Mouse (Mus musculus) granulocyte monocyte progenitor cell, adult 5-6 weeks (primary cell): ENCODE results near the gene Mdp1. TPM values are rescaled to one million over a fixed set of nuclear protein-coding genes. Genes with fewer than 3 reads are reported as not detected.

ENCODE experiments used
- ATAC-seq: replicated peaks from 2 replicates; pipeline ENCODE4 v1.8.0; 2016; ENCODE audit warnings: mild to moderate bottlenecking, moderate TSS enrichment, inconsistent platforms; ENCODE audit not compliant: poor library complexity, severe bottlenecking
- total RNA-seq, 2 experiments: library from RNA; stranded (forward) in 1 of 2; stranded (reverse) in 1 of 2; fragments of 200-712, 200-1000 nt in 1 of 2; fragments of >200 nt in 1 of 2; fragmentation: Nextera tagmentation in 1 of 2; gene quantifications; 2 replicates each; pipeline ENCODE4 v1.2.3; 2014 to 2017

The Mdp1 gene
- total RNA-seq, 2 experiments from 2014 or later = 22.6 to 22.9 TPM

GRCm38 (mm10) chr14:55644261-55644888 lies 15.9 kb downstream of the Mdp1 start:
- peak; percentile 13 for ATAC-seq

DNA sequence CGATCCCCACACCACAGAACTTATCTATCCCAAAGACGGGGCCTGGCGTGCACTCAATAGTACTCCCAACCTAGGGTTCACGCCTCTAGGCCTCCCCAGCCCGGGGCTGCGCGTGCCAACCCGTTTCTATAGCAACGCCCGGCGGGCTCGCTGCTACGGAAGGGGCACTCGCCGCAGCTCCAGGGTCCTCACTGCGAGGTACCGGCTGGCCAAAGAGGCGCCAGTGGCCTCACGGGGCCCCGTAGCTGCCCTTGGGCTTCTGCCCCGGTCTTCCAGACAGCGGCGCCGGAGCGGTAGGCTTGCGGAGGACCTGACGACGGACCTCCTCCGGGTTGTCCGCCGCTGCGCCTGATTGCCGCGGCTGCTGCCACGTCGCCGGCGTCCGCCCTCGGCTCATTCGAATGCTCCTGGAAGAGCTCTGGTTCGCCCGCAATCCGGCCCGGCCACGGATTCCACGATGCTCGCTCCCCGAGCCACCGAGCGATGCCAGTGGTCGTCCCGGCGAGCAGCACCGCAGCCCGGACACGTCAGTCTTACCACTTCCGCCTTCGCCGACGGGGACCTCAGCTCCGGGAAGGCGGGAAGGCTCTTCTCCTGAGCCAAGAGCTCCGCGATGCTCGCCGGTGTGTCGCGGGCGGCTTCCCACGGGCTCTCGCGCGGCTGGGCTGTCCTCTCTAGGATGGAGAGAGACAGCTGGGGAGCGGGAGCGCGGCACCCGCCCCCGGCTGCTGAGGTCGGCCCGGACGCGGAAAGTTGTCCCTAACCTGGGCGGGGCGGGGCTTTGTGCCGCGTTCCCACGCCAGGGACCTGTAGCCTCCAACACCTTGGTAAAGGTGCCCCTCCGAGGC lies 17.0 kb downstream of the Mdp1 start, which contains the start of gene Tm9sf1:
Gene Tm9sf1 (minus strand): TSS at position 747 of the 848 bp plus-strand sequence.
- ATAC-seq = peak; percentile 85

- ATAC-seq = no peak
Measured at GRCm38 (mm10) chr14:55642679-55643059, 17.6 kb downstream of the Mdp1 start.

DNA sequence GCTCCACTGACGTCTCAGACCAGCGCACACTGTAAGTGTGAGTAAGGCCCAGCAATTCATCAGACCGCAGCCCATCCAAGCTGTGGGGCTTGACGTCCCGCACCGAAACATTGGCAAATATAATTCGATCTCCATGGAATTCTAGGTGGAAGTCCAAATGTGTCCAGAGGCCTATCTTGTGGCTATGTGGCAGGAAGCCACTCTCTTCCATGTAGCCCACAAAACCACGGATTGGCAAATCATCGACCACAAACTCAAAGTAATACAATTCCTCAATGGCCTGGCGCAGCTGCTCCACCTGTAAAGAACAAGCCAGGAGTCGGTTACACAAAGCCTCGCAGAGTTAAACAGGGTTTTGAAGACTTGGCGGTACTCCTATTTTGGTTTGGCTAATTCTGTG lies 19.0 kb downstream of the Mdp1 start:
- ATAC-seq = no peak

DNA sequence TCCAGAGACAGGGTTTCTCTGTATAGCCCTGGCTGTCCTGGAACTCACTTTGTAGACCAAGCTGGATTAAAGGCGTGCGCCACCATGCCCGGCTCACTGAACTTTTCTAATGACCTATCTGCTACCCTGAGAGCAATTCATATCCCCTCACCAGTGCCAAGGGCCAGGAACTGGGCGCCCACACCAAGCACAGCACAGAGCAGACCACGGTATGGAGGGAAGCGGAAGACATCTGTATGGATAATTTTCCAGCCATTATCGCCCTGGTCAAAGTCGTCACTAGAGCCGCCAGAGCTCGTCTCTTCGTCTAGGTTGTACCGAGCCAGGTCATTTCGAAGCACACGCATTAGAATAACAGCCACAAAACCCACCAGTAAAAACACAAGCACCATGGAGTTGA lies 19.5 kb downstream of the Mdp1 start:
- ATAC-seq = no peak

DNA sequence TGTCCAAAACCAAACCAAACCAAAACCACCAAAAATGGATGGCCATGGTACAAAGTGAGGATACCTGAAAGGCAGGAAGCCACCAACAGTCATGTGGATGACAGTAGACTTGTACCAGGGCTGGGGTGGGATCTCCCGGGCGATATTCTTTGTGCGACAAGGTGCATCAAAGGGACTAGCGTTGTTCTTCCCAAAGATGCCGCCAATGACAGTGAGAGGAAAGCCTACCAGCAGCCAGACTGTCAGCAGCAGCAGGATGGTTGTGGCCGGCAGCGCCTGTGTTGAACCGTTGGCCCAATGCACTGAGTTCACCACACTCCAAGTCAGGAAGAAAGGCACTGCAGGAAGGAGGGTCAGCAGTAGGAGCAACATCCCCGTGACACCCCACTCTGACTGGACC lies 22.5 kb downstream of the Mdp1 start, which contains the start of gene Gm49378:
Gene Gm49378 (minus strand): TSS at position 101 of the 400 bp plus-strand sequence.
- no peak for ATAC-seq

GRCm38 (mm10) chr14:55635523-55636007 lies 24.7 kb downstream of the Mdp1 start, which contains the start of gene Ipo4:
Ipo4 (minus strand) TSS chr14:55635957.
- peak; percentile 95 for ATAC-seq

DNA sequence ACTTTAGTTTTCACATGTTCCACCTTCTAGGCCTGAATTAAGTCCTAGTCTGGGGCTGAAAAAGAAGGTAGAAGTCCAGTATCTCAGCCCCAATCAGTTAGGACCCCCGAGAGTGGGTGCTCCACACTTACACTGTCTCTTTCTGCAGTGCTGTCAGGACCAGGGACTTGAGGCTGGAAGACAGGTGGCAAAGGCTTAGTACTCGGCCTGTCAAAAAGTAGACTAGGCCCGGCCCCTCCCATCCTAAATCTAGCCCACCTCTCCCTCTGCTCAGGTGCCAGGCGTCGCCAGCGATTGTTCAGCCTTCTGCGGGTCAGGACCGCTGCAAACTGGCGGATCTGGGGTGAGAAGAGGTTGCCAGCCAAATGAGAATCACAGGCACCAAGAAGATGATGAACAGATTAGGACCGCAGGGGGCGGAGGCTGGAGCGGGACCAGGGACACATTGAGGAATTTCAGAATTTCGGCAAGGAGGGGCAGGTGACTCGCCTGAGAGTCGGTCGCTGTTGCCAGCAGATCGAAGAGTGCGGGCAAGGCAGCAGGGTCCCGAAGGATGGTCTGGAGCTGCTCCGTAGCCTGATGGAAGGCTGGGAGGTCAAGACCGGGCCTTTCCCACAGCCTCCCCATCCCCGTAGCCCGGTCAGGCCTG lies 25.3 kb downstream of the Mdp1 start:
- ATAC-seq = no peak; the same call in 1 of the 2 replicates

DNA sequence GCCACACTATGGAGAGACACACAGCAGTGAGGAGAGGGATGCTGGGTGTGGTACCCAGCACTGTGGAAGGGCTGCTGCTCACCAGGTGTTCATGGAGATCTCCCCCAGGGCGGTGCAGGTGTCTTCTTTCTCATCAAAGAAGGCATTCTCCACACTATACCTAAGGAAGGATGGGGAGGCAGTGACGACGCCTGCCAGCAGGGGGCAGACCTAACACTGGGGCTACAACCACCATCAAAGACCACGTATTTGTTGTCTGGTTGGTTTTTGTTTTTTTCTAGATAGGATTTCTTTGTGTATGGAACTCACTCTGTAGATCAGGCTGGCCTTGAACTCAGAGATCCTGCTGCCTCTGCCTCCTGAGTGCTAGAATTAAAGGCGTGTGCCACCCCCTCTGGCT lies 31.0 kb downstream of the Mdp1 start:
- ATAC-seq = peak; percentile 68

DNA sequence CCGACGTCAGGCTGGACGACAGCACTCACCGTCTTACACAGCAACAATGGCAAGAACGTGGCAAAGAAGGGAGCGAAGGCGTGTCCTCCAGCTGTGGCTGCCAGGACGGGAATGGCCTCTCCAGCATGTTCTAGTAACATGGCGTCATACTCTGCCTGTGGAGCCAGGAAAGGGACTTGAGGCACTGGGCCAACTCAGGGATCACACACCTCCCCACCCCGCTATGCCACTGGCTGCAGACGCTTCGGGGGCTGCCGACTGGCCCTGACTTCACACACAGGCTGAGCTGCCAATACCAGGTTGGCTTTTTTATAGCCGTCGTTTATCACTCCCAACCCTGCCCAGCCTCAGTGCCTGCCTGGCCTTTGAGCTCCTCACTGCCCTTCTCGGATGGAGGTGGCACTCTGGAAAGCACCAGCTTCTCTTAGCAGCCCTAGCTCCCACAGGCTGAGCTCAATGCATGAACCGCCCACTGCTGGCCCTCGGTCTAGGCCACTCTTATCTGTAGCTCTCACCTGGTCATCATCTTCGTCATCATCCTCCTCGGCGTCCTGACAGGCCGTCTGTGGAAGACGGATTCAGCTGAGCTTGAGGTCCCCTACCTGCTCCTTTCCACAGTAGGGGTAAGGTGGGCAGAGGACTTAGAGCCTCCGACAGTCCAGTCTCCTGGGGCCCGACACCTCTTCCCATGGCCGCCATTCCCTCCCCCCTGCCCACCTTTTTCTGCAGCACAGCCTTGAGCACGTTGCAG lies 32.1 kb downstream of the Mdp1 start:
- no peak for ATAC-seq

GRCm38 (mm10) chr14:55618486-55619195 lies 41.7 kb downstream of the Mdp1 start:
- peak; percentile 33 for ATAC-seq

GRCm38 (mm10) chr14:55617822-55618221 lies 42.5 kb downstream of the Mdp1 start, which contains the start of gene Rec8:
Rec8 (plus strand) TSS chr14:55618037.
- peak; percentile 75 for ATAC-seq

DNA sequence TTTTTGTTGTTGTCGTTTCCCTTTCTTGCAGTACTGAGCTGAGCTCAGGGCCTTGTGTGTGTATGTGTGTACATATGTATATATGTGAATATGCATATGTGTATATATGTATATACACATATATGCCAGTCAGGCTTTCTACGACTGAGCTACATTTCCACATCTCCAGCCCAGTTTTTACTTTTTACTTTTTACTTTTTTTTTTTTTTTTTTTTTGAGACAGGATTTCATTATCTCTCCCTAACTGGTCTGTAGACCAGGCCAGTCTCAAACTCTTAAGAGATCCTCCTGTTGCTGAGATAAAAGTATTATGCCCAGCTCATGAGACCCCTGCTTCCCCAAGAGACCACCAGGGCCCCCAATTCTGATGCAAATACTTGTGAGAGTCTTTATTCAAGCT lies 43.5 kb downstream of the Mdp1 start:
- ATAC-seq = no peak

- no peak for ATAC-seq
Measured at GRCm38 (mm10) chr14:55615876-55616275, 44.4 kb downstream of the Mdp1 start.

DNA sequence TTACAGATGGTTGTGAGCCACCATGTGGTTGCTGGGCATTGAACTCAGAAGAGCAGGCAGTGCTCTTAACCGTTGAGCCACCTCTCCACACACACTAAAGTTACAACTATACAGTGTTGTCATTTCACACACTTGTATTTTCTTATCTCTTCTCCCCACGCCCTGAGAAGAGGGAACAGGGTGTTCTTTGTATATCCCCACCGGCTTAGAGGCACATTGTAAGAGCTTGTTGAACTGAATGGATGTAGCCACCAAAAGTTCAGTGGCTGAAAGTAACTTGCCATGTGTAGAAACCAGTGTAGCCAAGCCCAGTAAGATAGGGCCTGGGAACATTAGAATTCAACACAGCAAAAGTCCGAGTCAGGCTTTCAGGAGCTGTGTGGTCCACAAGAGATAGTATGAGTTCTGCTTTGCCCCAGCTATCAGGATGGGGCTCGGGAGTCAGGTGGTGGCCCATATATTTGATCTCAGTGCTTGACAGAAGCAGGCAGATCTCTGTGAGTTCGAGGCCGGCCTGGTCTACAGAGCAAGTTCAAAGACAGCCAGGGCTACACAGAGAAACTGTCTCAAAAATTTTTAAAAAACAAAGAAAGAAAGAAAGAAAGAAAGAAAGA lies 45.6 kb downstream of the Mdp1 start:
- ATAC-seq = no peak

DNA sequence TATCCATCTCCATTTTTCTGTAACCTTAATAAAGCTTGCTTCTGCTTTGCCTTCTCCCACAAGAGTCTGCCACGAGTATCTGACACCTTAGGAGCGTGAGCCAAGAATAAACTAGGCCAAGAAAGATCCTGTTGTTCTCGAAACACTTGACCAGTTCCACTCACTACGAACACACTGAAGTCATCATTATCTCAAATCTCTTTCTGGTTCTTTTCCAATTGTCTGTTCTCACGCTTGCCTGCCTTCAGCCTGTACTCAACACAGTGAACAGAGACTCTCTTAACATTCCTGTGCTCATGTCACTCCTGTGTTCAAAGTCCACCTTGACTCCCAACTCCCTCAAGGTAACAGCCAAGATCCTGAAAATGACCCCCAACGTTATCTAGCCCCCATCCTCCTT lies 47.0 kb downstream of the Mdp1 start:
- no peak for ATAC-seq

DNA sequence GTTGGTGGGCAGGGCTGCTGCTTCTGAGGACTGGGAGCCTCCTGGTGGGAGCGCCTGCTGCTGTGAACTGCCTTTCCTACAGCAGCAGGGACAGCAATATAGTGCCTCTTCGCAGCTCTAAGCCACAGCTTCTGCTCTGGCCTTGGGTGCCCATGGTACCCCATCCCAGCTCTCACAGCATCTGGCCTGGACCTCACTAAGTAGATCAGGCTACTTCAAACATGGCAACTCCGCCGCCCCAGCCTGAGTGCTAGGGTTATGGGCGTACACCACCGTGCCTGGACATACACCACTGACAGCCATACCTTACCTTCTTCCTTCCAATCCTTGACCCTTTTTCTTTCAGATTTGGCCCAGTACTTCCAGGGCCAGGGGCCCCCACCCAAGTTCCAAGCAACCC lies 52.0 kb downstream of the Mdp1 start:
- no peak for ATAC-seq
